Mouse (Mus musculus): ENCODE measurements at regions not wholly inside any gene's neighbourhood (a gene's known extent, or its start where the extent isn't known, plus 50 kb on each side); places are given as distances from the start of the nearest gene placed in this dataset.

DNA sequence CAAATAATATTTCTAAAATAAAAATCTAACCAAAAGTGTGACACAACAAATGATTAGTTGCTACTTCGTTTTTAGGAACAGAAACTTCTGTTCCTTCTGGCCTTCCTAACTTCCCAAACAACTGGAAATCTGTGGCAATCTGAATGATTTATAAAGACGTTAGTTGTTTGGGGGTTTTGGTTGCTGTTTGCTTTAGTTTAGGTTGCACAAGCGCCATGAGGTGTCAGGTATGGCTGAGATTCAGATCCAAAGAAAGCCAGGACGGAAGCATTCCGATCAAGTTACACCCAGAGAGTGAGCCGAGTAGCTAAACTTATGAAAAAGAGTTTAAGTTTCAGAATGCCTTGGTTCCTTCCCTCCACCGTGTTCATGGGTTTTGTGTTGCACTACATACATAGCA lies 126.4 kb upstream of the Nampt start:
- ATAC-seq (replicated peaks; ENCODE audit: insufficient number of reproducible peaks, low FRiP score, low TSS enrichment, poor library complexity, severe bottlenecking) = no peak

DNA sequence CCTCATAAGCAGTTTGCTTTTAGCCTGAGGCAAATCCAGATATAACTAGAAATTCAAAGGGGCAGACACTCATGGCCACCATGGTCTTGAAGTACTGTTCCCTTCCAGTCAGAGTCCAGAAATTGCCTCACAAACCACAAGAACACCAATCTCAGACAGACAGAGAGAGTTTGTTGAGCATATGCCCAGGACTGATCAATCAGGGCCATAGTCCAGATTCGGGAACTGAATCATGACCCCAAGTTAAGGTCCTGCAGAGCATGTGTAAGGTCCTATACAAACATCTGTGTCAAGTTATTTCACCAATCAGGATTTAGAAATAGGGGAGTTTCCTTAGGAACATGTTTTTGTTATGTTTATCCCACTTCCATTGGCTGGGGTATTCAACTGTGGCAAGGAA lies 125.7 kb upstream of the Nampt start:
- ATAC-seq (replicated peaks; ENCODE audit: insufficient number of reproducible peaks, low FRiP score, low TSS enrichment, poor library complexity, severe bottlenecking) = no peak

DNA sequence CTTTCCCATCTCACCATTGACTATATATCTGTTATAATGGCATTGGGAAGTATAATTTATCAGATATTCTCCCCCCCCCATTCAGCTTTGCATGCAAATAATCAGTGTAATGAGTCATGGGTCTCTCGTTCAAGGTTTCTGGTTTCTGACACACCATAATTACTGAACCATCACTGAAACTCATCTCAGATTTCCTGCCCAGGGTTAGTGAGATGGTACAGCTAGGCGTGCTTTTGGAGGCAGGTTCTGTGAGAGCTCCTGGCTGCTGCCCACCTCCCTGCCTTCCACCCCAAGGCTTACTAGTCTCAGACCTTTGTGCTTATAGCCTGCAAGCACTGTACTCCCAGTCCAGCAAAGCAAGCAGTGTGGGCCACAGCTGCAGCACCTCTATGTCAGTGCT lies 122.5 kb upstream of the Nampt start:
- no peak for ATAC-seq (replicated peaks; ENCODE audit: insufficient number of reproducible peaks, low FRiP score, low TSS enrichment, poor library complexity, severe bottlenecking)

DNA sequence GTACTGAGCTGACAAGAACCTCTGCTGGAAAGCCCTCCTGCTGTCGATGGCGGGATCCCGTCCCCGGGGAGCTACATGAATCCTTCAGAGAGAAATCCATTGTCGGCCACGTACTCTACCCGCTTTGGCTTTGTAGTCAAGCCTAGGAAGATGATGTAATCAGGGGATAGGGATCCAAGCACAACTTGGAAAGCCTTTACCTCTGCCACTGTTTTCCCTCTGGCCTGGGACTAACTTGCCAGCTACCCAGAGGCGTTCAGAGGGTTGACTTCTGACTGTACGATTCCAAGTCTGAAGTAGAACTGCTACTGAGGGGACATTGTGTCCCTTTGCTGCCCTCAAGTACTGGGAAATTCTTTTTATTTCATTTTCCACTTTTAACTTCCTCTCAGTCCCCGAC lies 110.2 kb upstream of the Nampt start:
- no peak for ATAC-seq (replicated peaks; ENCODE audit: insufficient number of reproducible peaks, low FRiP score, low TSS enrichment, poor library complexity, severe bottlenecking)

DNA sequence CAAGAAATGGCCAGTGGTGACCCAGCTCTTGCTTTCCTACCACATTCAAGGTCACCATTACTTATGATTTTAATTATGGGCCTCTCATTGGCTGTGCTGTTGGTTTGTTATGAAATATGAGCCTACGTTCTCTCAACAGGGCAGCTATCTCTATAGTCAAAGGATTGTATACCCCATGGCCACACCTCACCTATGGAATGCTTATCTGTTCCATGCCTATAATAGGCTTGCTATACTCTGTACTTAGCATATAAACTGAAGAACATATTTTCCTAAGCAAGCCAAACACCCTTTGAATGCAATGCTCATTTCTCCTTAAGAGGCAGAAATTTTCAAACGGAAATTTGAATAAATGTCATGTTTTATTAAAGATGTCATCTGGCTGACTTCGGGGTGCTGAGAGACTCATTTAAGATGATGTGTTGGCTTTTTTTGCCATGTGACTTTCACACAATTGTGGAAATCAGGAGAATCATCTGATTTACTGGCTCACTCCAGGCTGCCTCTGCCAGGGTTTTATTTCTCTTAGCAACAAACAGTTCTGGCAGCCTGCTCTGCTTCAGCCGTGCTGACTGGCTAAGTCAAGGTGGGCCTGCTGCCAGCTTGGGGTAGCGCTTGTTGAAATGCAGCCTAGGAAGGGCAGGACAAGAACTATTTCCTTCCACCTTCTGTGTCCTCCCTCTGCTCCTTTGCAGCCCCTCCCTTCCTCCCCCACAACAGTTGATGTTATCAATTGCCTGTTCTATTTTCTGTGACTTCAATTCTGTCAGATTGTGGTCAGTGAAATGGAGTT lies 102.0 kb upstream of the Nampt start:
- no peak for ATAC-seq (replicated peaks; ENCODE audit: insufficient number of reproducible peaks, low FRiP score, low TSS enrichment, poor library complexity, severe bottlenecking)

DNA sequence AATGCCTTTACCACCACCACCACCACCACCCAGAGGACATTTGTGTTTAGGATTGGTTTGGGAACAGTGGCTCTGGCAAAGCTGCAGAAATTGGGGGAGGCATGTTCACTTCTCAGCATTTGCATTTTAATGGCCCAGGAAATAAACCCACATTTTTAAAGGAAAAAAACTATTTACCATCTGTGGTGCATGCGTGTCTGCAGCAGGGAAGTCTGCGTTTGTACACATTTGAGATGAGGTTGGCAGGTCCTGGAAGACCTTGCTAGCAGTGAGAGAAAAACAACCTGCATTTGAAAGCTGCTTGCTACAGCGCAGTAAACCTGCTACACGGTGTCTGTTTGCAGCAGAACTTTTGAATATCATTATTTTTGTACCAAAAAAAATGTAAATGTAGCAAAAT lies 100.1 kb upstream of the Nampt start:
- ATAC-seq (replicated peaks; ENCODE audit: insufficient number of reproducible peaks, low FRiP score, low TSS enrichment, poor library complexity, severe bottlenecking) = no peak

DNA sequence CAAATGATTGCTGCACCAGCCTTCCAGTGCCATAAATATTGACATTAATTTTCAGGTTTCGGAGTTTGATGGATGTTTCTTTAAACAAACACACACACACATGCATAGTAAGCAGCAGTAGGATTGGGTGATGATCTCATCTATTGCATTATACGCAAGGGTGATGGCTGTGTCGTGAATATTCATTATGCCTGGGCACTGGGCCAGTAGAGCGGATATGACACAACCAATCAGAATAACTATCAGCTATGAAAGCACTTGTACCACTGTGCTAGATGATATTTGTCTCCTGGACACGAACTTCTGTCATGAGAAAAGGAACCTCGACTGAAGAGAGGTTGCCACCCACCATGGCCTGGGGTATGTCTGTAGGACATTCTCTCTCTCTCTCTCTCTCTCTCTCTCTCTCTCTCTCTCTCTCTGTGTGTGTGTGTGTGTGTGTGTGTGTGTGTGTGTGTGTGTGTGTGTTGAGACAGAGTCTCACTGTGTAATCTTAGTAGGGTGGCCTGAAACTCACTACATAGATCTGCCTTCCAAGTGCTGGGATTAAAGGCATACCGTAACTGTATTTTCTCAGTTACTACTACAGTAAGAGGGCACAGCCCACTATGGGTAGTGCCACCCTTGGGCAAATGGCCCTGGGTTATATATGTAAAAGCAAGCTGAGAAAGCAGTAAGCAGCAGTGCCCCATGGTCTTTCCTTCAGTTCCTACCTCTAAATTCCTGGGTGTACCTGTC lies 94.7 kb upstream of the Nampt start:
- no peak for ATAC-seq (replicated peaks; ENCODE audit: insufficient number of reproducible peaks, low FRiP score, low TSS enrichment, poor library complexity, severe bottlenecking)

DNA sequence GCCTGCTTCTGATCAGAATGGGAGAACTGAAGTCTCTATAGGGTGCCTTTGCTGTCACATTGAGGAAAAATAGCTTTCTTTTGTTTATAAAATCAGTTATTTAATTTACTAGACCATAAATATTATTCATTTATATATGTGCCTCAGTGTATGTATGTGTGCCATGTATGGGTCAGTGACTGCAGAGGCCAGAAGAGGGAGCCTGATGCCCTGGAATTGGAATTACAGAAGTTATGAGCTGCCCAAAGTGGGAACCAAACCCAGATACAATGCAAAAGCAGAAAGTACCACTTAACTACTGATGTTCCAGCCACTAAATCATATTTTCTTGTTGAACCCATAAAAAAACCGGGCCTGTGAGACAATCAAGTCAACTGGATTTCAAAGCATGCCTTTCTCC lies 91.8 kb upstream of the Nampt start:
- ATAC-seq (replicated peaks; ENCODE audit: insufficient number of reproducible peaks, low FRiP score, low TSS enrichment, poor library complexity, severe bottlenecking) = no peak

DNA sequence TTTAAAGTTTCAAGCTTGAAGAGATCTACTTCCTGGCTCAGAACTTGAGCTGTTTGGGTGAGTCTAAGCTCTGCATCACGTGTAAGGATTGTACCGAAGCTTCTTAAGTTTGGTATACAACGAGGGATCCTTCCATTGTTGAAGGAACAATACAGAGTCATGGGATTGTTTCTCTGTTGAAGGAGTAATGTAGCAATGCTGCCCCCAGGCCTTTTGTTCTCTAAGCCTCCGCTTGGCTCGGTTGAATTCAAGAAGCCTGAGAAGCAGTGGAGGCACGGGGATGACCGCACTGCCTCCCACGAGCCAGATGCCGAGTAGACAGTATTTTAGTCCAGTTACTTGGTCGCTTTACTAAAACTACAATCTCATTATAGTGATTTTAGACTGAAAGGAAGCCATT lies 90.9 kb upstream of the Nampt start:
- no peak for ATAC-seq (replicated peaks; ENCODE audit: insufficient number of reproducible peaks, low FRiP score, low TSS enrichment, poor library complexity, severe bottlenecking)

DNA sequence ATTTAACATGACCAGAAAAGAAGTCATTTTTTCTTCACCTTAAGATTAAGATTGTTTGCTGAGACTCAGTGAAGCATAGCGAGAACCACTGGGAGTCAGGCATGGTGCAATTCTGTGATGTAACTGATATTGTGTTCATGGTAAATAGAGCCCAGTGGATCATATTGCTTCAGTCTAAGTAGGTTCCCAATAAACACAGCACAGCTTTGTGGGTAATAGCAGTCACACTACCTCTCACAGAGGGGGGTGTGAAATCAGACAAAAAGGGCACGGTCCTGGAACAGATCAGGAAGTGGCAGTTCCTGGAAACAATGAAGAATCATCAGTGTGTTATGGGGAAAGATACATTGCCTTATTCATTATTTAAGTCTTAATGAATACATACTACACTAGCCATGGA lies 84.1 kb upstream of the Nampt start:
- no peak for ATAC-seq (replicated peaks; ENCODE audit: insufficient number of reproducible peaks, low FRiP score, low TSS enrichment, poor library complexity, severe bottlenecking)

DNA sequence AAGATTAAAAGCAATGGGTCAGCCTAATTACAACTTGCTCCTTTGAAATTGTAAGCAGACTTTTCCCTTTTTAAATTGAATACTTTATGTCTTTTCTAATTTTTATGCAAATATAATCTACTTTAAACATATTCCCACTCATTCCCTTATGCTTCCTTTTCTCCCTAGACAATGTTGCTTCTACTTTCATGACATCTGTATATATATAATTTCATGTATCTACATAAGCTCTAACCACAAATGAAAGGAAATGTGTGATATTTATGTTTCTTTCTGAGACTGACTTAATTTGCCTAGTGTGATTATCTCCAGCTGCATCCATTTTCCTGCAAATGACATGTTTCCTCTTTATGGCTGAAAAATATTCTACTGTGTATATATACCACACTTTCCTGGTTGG lies 77.9 kb upstream of the Nampt start:
- ATAC-seq (replicated peaks; ENCODE audit: insufficient number of reproducible peaks, low FRiP score, low TSS enrichment, poor library complexity, severe bottlenecking) = no peak

DNA sequence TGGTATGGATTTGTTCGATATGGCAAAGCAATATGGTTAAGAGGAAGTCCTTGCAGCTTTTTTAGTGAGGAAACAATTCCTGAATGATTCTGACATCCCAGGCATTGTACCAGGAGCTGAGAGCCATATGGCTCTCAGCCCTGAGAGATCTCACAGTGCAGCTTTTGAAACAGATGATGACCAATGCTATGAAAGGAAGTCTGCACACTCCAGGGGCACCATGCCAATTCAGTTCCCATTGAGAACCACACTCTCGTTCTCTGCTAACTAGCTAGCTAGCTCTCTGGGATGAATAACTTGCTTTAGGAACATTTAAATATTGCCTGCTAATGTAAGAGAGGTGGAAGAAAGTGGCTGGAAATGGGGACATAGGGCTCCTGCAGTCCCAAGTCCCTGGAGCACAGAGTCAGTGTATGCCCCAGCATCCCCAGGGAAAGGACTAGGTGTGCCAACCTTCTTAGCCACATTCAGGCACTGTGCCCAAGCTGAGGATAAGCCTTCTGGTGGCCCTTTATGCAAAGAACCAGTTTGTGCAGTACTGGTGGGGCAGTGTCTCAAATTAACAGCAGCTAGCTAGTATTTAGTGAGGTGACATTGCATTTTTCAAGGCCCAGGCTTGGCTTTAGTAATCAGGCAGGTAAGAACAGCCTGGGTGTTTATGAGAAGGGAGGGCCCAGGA lies 61.8 kb upstream of the Nampt start:
- no peak for ATAC-seq (replicated peaks; ENCODE audit: insufficient number of reproducible peaks, low FRiP score, low TSS enrichment, poor library complexity, severe bottlenecking)

DNA sequence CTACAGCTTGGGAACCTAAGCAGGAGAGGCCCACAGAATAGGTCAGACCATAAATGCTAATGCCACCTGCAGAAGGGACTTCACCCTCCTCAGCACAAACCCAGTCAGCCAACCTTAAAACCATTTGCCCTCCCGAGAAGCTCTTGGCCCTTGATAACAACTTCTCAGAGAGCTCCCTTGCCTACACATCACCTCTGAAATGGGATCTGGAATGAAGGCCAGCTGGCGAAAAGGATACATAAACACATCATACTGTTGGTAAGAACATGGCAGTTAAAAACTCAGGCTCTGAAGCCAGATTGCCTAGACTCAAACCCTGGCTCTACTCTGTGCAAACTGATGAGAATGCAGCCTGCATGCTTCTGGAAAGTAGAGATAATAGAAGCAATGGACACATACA lies 61.2 kb upstream of the Nampt start:
- ATAC-seq (replicated peaks; ENCODE audit: insufficient number of reproducible peaks, low FRiP score, low TSS enrichment, poor library complexity, severe bottlenecking) = no peak

DNA sequence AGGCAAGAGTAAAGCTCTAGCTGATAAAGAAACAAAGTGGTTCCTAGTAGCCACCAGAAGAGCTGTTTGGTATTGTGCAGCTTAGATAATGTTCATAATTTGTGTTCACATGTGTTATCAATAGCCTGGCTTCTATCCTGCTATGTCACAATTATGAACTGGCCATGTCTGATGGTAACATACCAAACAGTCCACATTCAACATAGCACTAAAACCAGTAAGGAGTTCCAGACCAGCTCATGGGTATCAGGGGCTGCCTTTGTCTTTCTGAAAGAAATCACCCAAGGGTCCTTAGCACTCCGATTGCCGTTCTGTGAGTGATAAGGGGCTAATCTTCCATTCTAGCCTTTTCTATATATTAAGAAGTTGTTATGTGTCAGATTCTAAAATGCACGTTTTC lies 58.7 kb upstream of the Nampt start:
- no peak for ATAC-seq (replicated peaks; ENCODE audit: insufficient number of reproducible peaks, low FRiP score, low TSS enrichment, poor library complexity, severe bottlenecking)

DNA sequence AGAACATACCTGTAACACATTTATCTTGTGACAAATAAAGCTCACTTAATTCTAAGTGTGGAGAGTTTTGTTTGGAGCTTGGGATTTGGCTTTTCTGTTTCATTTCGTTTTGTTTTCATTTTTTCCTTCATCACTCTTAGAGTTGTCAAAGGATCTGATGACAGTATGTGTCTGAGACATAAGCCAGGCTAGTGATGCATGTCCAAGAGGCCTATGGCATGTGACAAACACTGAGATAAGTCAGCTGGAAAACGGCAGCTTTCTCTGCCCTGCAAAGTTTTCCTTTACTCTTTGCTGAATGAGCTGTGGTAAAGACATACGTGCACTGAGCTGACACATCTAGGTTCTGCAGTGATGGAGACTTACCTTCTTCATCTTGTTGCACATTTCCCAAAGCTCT lies 58.3 kb upstream of the Nampt start:
- ATAC-seq (replicated peaks; ENCODE audit: insufficient number of reproducible peaks, low FRiP score, low TSS enrichment, poor library complexity, severe bottlenecking) = no peak

DNA sequence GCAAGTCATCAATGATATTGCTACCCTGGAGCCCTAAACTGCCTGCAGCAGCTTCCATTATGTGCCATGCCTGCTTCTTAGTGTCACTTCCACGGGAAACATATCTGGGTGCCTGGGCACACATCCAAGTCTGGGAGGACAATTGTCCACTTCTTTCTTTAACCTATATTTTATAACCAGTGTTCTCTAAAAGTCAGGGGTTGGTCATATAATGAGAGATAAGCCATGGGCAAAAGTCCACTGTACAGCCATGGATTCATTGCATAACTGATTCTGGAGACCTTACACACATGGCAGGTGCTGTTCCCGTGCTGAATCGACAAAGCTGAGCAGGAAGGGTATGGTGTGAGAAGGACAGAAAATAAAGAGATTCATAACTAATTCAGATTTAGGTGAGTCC lies 55.1 kb upstream of the Nampt start:
- no peak for ATAC-seq (replicated peaks; ENCODE audit: insufficient number of reproducible peaks, low FRiP score, low TSS enrichment, poor library complexity, severe bottlenecking)

DNA sequence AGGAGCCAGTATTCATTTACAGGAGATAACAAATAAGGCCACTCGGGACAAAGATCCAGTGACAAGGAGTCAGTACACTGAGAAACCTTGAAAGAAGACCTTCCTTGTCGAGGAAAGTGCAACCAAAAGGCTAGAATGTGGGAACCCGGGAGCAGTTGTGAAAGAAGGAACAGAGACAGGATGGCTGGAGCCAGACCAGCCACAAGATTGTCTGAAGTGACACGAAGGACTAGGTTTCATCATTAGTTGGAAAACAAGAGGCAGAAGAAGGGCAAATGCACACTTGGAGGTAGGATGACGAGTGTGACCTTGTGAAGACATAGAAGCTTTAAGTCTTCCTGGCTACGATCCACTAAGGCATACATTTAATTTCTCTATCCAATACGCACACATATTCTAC lies 54.6 kb upstream of the Nampt start:
- ATAC-seq (replicated peaks; ENCODE audit: insufficient number of reproducible peaks, low FRiP score, low TSS enrichment, poor library complexity, severe bottlenecking) = no peak

DNA sequence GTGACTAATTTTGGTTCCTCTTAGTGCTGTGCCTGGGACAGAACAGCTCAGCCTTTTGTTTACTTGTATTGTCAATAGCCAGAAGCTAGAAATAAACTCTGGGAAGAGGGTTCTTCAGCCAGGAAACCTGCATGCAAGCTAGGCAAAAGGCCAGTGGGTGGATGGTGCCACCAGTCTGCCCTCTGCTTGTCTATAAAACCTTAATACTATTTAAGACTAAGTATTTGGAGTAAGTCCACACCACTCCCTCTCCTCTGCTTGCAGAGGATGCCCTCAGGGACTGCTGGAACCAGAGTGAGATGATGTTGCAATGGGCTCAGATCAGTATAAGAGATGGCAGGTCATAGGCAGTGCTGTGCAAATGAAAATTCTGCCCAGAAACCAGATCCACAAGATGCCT lies 53.5 kb upstream of the Nampt start:
- no peak for ATAC-seq (replicated peaks; ENCODE audit: insufficient number of reproducible peaks, low FRiP score, low TSS enrichment, poor library complexity, severe bottlenecking)

DNA sequence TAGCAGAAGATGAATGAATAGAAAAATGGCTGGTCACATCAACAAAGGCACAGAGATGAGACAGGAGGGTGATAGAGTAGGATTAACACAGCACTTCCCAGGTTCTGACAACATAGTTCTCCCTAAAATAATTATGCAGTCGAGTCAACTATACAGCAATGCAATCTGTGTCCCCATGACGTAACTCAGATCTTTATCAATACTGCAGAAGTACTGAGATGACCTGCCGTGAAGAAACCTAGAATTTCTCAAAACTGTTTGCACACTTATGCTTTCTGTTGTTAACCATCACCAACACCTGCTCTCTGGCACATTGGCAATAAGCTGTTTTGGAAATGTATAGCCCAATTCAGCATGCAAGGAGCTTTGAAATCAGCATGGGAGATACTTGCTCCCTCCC lies 52.8 kb upstream of the Nampt start:
- no peak for ATAC-seq (replicated peaks; ENCODE audit: insufficient number of reproducible peaks, low FRiP score, low TSS enrichment, poor library complexity, severe bottlenecking)
